Mouse (Mus musculus): ENCODE results near the gene Rassf4. TPM values are rescaled to one million over a fixed set of nuclear protein-coding genes. Genes with fewer than 3 reads are reported as not detected.
A peak's percentile ranks its signal among the peaks of the same experiment; 100 is the strongest.

Rassf4 gene
- polyA plus RNA-seq, 1 experiment from 2014 or later: 8.0 TPM

DNA sequence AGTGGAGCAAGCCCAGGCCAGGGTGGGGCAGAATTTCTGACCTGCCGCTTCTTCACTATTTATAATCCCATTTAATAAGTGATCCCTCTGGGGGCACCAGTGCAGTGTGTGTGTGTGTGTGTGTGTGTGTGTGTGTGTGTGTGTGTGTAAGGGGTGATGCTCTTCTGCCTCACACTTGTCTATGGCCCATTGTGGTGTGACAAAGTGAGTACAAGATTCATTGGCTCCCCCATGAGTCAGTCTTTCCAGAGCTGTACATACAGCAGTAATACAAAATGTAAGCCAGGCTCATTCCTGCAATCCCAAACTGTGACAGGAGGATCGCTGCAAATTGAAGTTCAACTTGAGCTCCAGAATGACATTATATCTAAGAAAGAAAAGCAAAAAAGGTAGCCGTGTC lies 8.9 kb downstream of the Rassf4 start:
- 70% methylated on average over 3 of the region's 3 CpGs for WGBS

GRCm38 (mm10) chr6:116664031-116664430 lies 9.7 kb downstream of the Rassf4 start:
- no peak overlapping the region for H3K4me3 ChIP-seq (ENCODE audit: control insufficient read depth in 1 of 2, insufficient read depth in 1 of 2, low read depth in 1 of 2, low read length in 2 of 2)
- no peak overlapping the region for H3K4me2 ChIP-seq (ENCODE audit: low read length)
- no peaks in the 10 kb centered on the region for H3K27me3 ChIP-seq (ENCODE audit: control insufficient read depth, insufficient read depth, low read length)
- H3K27ac ChIP-seq (replicated peaks in 1 of 2; ENCODE audit: control insufficient read depth in 1 of 2, insufficient read depth in 1 of 2, low read depth in 2 of 2, low read length in 2 of 2): no peak overlapping the region
- 75% methylated on average over 6 of the region's 6 CpGs for WGBS
- H3K4me1 ChIP-seq (ENCODE audit: control insufficient read depth in 2 of 2, insufficient read depth in 2 of 2, low read length in 2 of 2): peaks cover 0 to 12% of the 10 kb centered on the region in 2 experiments; a peak in 2 of 4 replicates
- H3K9me3 ChIP-seq (ENCODE audit: control insufficient read depth, low read length): no peaks in the 10 kb centered on the region
- no peaks in the 10 kb centered on the region for H3K36me3 ChIP-seq (ENCODE audit: control insufficient read depth, insufficient read depth, low read length)
- ATAC-seq (ENCODE audit: insufficient number of reproducible peaks, insufficient read depth, low FRiP score, low read depth): no peak
- no peak overlapping the region for H3K9ac ChIP-seq (ENCODE audit: low read length)

More for the DNA sequence above, 8.9 kb downstream of the Rassf4 start:
- no peak overlapping the region for H3K4me2 ChIP-seq (ENCODE audit: low read length)
- no peak overlapping the region for H3K9ac ChIP-seq (ENCODE audit: low read length)
- H3K4me3 ChIP-seq (ENCODE audit: control insufficient read depth in 1 of 2, insufficient read depth in 1 of 2, low read depth in 1 of 2, low read length in 2 of 2): no peak overlapping the region
- H3K9me3 ChIP-seq (ENCODE audit: control insufficient read depth, low read length): no peaks in the 10 kb centered on the region
- H3K27me3 ChIP-seq (ENCODE audit: control insufficient read depth, insufficient read depth, low read length): no peaks in the 10 kb centered on the region
- peaks cover under 1 to 12% of the 10 kb centered on the region in 2 experiments; a peak in 2 of 4 replicates for H3K4me1 ChIP-seq (ENCODE audit: control insufficient read depth in 2 of 2, insufficient read depth in 2 of 2, low read length in 2 of 2)
- H3K27ac ChIP-seq (replicated peaks in 1 of 2; ENCODE audit: control insufficient read depth in 1 of 2, insufficient read depth in 1 of 2, low read depth in 2 of 2, low read length in 2 of 2): no peak overlapping the region; a peak in 1 of 4 replicates
- H3K36me3 ChIP-seq (ENCODE audit: control insufficient read depth, insufficient read depth, low read length): no peaks in the 10 kb centered on the region
- ATAC-seq (ENCODE audit: insufficient number of reproducible peaks, insufficient read depth, low FRiP score, low read depth): no peak

DNA sequence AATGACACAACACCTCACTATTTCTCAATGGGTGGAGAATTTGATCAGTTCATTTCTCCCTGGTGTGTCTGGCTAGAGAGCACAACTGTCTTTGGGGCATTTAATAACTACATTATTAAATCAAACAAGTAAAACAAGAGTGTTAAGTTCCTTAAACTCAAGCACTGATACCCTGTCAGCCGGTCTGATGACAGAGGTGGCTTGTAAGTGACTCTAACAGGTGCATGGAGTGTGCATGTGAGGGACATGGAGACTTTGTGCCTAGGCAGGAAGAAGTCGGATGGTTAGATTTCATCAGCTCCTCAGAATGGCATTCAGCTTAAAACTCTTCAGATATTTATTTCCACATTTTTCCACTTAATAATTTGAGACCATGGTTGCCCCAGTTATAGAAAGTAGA lies 10.4 kb downstream of the Rassf4 start:
- Histone ChIP-seq H3K4me1 (ENCODE audit: control insufficient read depth in 2 of 2, insufficient read depth in 2 of 2, low read length in 2 of 2) (peaks cover 0 to 12% of the 10 kb centered on the region in 2 experiments; a peak in 2 of 4 replicates), H3K27ac (replicated peaks in 1 of 2; ENCODE audit: control insufficient read depth in 1 of 2, insufficient read depth in 1 of 2, low read depth in 2 of 2, low read length in 2 of 2) (no peak overlapping the region), H3K4me2 (ENCODE audit: low read length) (no peak overlapping the region), H3K4me3 (ENCODE audit: control insufficient read depth in 1 of 2, insufficient read depth in 1 of 2, low read depth in 1 of 2, low read length in 2 of 2) (no peak overlapping the region), H3K36me3 (ENCODE audit: control insufficient read depth, insufficient read depth, low read length) (no peaks in the 10 kb centered on the region), H3K9me3 (ENCODE audit: control insufficient read depth, low read length) (no peaks in the 10 kb centered on the region), H3K27me3 (ENCODE audit: control insufficient read depth, insufficient read depth, low read length) (no peaks in the 10 kb centered on the region), H3K9ac (ENCODE audit: low read length) (no peak overlapping the region)
- 80% methylated on average over 2 of the region's 2 CpGs for WGBS
- no peak for ATAC-seq (ENCODE audit: insufficient number of reproducible peaks, insufficient read depth, low FRiP score, low read depth)

DNA sequence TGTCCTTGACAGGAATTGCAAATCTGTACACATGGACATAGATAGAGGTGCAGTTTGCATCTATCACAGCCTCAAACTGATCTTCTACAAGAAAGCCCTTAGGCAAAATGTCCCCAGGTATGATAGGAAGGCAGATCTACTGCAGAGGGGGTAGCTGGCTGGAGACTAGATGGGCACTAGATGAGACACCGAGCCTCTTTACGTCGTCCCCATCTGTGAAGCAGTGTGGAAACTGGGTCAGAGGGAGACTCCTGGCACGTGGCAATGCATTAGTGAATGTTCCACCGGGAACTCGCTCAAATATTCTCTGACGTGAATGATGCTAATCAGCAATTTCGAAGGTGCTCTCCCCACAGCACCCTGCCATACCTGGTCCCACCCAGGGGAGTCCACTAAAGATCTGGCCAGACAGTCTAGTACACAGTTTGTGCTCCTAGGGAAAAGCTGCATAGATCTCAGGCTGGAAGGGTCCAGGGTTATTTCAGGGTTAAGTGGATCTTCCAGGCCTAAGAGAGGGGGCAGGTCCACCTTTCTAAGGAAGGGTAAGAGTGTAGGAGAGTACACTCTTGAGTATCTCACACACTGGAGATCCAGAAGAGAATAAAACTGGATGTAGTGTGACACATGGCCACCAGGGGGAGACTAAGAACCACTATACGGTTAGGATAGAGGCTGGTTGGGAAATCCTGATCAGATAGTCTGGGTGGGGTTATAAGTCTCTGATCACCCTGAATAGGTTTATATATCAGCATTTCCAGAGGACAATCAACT lies 19.9 kb downstream of the Rassf4 start:
- Histone ChIP-seq H3K9ac (ENCODE audit: low read length) (no peak overlapping the region), H3K27ac (replicated peaks in 1 of 2; ENCODE audit: control insufficient read depth in 1 of 2, insufficient read depth in 1 of 2, low read depth in 2 of 2, low read length in 2 of 2) (no peak overlapping the region), H3K36me3 (ENCODE audit: control insufficient read depth, insufficient read depth, low read length) (peaks cover 11% of the 10 kb centered on the region), H3K27me3 (ENCODE audit: control insufficient read depth, insufficient read depth, low read length) (no peaks in the 10 kb centered on the region), H3K9me3 (ENCODE audit: control insufficient read depth, low read length) (no peaks in the 10 kb centered on the region), H3K4me3 (ENCODE audit: control insufficient read depth in 1 of 2, insufficient read depth in 1 of 2, low read depth in 1 of 2, low read length in 2 of 2) (no peak overlapping the region), H3K4me2 (ENCODE audit: low read length) (no peak overlapping the region), H3K4me1 (ENCODE audit: control insufficient read depth in 2 of 2, insufficient read depth in 2 of 2, low read length in 2 of 2) (peaks cover 18 to 23% of the 10 kb centered on the region in 2 experiments)
- ATAC-seq (ENCODE audit: insufficient number of reproducible peaks, insufficient read depth, low FRiP score, low read depth): no peak
- WGBS: 56% methylated on average over 9 of the region's 9 CpGs

- 82% methylated on average over 3 of the region's 3 CpGs for WGBS
- H3K4me2 ChIP-seq (ENCODE audit: low read length): no peak overlapping the region
- peaks cover 11% of the 10 kb centered on the region for H3K36me3 ChIP-seq (ENCODE audit: control insufficient read depth, insufficient read depth, low read length)
- H3K9me3 ChIP-seq (ENCODE audit: control insufficient read depth, low read length): no peaks in the 10 kb centered on the region
- no peak overlapping the region for H3K27ac ChIP-seq (replicated peaks in 1 of 2; ENCODE audit: control insufficient read depth in 1 of 2, insufficient read depth in 1 of 2, low read depth in 2 of 2, low read length in 2 of 2)
- H3K9ac ChIP-seq (ENCODE audit: low read length): no peak overlapping the region
- no peak overlapping the region for H3K4me3 ChIP-seq (ENCODE audit: control insufficient read depth in 1 of 2, insufficient read depth in 1 of 2, low read depth in 1 of 2, low read length in 2 of 2)
- H3K4me1 ChIP-seq (ENCODE audit: control insufficient read depth in 2 of 2, insufficient read depth in 2 of 2, low read length in 2 of 2): peaks cover 18 to 23% of the 10 kb centered on the region in 2 experiments
- no peaks in the 10 kb centered on the region for H3K27me3 ChIP-seq (ENCODE audit: control insufficient read depth, insufficient read depth, low read length)
- ATAC-seq (ENCODE audit: insufficient number of reproducible peaks, insufficient read depth, low FRiP score, low read depth): no peak
Observed at GRCm38 (mm10) chr6:116653191-116653590, 20.6 kb downstream of the Rassf4 start.

DNA sequence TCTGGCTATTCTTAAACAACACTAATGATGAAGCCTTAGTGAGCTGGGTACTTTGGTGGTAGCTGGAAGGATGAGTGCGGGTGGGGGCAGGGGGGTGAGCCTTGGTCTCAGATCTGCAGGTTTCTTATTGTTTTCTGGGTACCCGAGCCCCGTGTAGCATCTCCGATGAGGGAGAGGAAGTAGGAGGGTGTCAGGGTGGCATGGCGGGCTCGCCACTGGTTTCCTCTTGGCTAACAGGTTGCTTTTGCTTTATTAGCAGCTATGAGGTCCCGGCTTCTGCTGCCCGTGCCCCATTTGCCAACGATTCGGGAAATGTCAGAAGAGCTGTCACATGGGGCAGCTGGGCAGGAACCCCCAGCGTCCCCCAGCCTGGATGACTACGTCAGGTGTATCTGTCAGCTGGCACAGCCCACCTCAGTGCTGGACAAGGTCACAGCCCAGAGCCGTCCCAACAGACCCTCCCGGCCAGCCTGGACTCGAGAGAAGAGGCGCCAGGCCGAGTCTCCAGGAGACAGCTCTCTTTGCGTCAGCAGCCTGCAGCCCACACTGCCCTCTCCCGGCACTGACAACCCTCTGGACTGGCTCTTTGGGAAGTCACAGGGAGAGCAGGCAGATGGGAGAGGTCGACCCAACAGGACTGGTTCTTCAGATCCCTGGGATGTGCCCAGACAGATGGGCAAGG lies 22.2 kb downstream of the Rassf4 start:
- Histone ChIP-seq H3K9ac (ENCODE audit: low read length) (peak overlapping the region; percentile 66), H3K36me3 (ENCODE audit: control insufficient read depth, insufficient read depth, low read length) (peaks cover 11% of the 10 kb centered on the region), H3K27me3 (ENCODE audit: control insufficient read depth, insufficient read depth, low read length) (no peaks in the 10 kb centered on the region), H3K4me1 (ENCODE audit: control insufficient read depth in 2 of 2, insufficient read depth in 2 of 2, low read length in 2 of 2) (peaks cover 18 to 23% of the 10 kb centered on the region in 2 experiments), H3K4me2 (ENCODE audit: low read length) (peak overlapping the region; percentile 61), H3K4me3 (ENCODE audit: control insufficient read depth in 1 of 2, insufficient read depth in 1 of 2, low read depth in 1 of 2, low read length in 2 of 2) (peak overlapping the region; percentile 29 to 39), H3K9me3 (ENCODE audit: control insufficient read depth, low read length) (no peaks in the 10 kb centered on the region), H3K27ac (replicated peaks in 1 of 2; ENCODE audit: control insufficient read depth in 1 of 2, insufficient read depth in 1 of 2, low read depth in 2 of 2, low read length in 2 of 2) (peak overlapping the region; percentile 52 to 58)
- WGBS: 46% methylated on average over 20 of the region's 20 CpGs
- peak; percentile 22; the same call in 1 of the 2 replicates for ATAC-seq (ENCODE audit: insufficient number of reproducible peaks, insufficient read depth, low FRiP score, low read depth)

GRCm38 (mm10) chr6:116650406-116650805 lies 23.3 kb downstream of the Rassf4 start, which contains the start of gene Depp1:
Gene Depp1 (plus strand): TSS chr6:116650609.
- ATAC-seq (ENCODE audit: insufficient number of reproducible peaks, insufficient read depth, low FRiP score, low read depth): peak; percentile 47
- peak within 1 kb of the TSS; percentile 61 for H3K4me2 ChIP-seq (ENCODE audit: low read length)
- peak within 1 kb of the TSS; percentile 66 for H3K9ac ChIP-seq (ENCODE audit: low read length)
- no peaks in the 10 kb centered on the region for H3K27me3 ChIP-seq (ENCODE audit: control insufficient read depth, insufficient read depth, low read length)
- H3K4me3 ChIP-seq (ENCODE audit: control insufficient read depth in 1 of 2, insufficient read depth in 1 of 2, low read depth in 1 of 2, low read length in 2 of 2): peak within 1 kb of the TSS; percentile 39 to 42
- no peaks in the 10 kb centered on the region for H3K9me3 ChIP-seq (ENCODE audit: control insufficient read depth, low read length)
- peaks cover 11% of the 10 kb centered on the region for H3K36me3 ChIP-seq (ENCODE audit: control insufficient read depth, insufficient read depth, low read length)
- H3K4me1 ChIP-seq (ENCODE audit: control insufficient read depth in 2 of 2, insufficient read depth in 2 of 2, low read length in 2 of 2): peaks cover 18 to 25% of the 10 kb centered on the region in 2 experiments
- H3K27ac ChIP-seq (replicated peaks in 1 of 2; ENCODE audit: control insufficient read depth in 1 of 2, insufficient read depth in 1 of 2, low read depth in 2 of 2, low read length in 2 of 2): peak within 1 kb of the TSS; percentile 75 to 82
- WGBS: 9% methylated on average over 6 of the region's 6 CpGs
